In the genomic region with DNA sequence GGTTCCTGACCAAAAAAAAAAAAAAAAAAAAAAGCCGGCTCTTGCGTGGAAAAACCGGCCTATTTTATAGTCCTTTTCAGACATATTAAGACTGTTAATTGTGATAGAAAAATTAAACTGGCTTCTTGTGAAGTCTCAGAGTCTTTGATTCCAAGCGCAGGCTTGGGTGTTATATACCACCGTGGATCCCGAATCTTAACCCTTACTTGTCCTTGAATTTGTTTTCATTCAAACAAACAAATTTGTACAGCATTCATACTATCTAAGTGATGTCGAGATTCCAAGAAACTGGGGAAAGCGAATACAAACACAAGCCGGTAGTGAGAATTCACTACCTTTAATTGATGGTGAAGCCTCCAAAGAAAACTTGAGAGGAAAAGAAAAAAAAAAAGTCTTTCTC, we compare ENCODE assay signal across 12 mouse cellular contexts. TPM values are rescaled to one million over a fixed set of nuclear protein-coding genes. Genes with fewer than 3 reads are reported as not detected.
A peak's percentile ranks its signal among the peaks of the same experiment; 100 is the strongest.
DNase-seq lines count a peak whose midpoint lies in the region; ATAC-seq and TF ChIP-seq lines count a peak whose summit lies in the region.
"Had no signal": no experiment of that assay in that cellular context is flagged by ENCODE, and none has a peak within 500 bp of the region (broad histone marks: within the 10 kb centered on the region; RNA-seq: fewer than 3 reads in every experiment).

No protein-coding gene starts in this region.

- H3K4me1 ChIP-seq in heart, embryonic 15.5 days (replicated peaks): peaks cover 20% of the 10 kb centered on the region
- peaks cover 15% of the 10 kb centered on the region for H3K4me1 ChIP-seq in midbrain, embryonic 11.5 days (ENCODE audit: control insufficient read depth, insufficient read depth, low read length)
- H3K4me1 ChIP-seq in midbrain, postnatal 0 days (ENCODE audit: insufficient read depth, low read length): no peaks in the 10 kb centered on the region
- H3K4me1 ChIP-seq in hindbrain, embryonic 13.5 days (replicated peaks): peaks cover 33% of the 10 kb centered on the region
- H3K4me1 ChIP-seq in midbrain, embryonic 14.5 days (ENCODE audit: control insufficient read depth, insufficient read depth, low read length): no peaks in the 10 kb centered on the region

- no peaks in the 10 kb centered on the region for H3K9me3 ChIP-seq in heart, embryonic 15.5 days (replicated peaks)
- H3K9me3 ChIP-seq in midbrain, embryonic 11.5 days (ENCODE audit: control insufficient read depth, low read length): no peaks in the 10 kb centered on the region
- no peaks in the 10 kb centered on the region for H3K9me3 ChIP-seq in midbrain, postnatal 0 days (ENCODE audit: low read length)
- H3K9me3 ChIP-seq in hindbrain, embryonic 13.5 days: no peaks in the 10 kb centered on the region
- no peaks in the 10 kb centered on the region for H3K9me3 ChIP-seq in midbrain, embryonic 14.5 days (ENCODE audit: control insufficient read depth, low read length)

- H3K9ac ChIP-seq in heart, embryonic 15.5 days: peak overlapping the region; percentile 97
- H3K9ac ChIP-seq in midbrain, embryonic 11.5 days (ENCODE audit: low read length): no peak overlapping the region
- H3K9ac ChIP-seq in midbrain, postnatal 0 days (replicated peaks; ENCODE audit: low read length, poor library complexity, severe bottlenecking): no peak overlapping the region
- H3K9ac ChIP-seq in hindbrain, embryonic 13.5 days: no peak overlapping the region
- H3K9ac ChIP-seq in midbrain, embryonic 14.5 days (replicated peaks; ENCODE audit: low read length): no peak overlapping the region

- no peak for DNase-seq in heart, postnatal 10 days
- DNase-seq in midbrain, embryonic 11.5 days (ENCODE audit: low spot score, missing footprints): peak; percentile 91
- no peak for DNase-seq in midbrain, postnatal 0 days (ENCODE audit: low spot score)
- peak; percentile 31 for DNase-seq in midbrain, embryonic 14.5 days
- DNase-seq in left cerebral cortex, postnatal 25 days (ENCODE audit: low spot score in 2 of 2): no peak
- DNase-seq: cerebellum, adult 9-11 months; right cerebral cortex, postnatal 4 days had no signal

- 2% methylated on average over 9 of the region's 9 CpGs for WGBS in heart, embryonic 15.5 days
- 2% methylated on average over 9 of the region's 9 CpGs for WGBS in midbrain, embryonic 11.5 days
- WGBS in midbrain, postnatal 0 days: 3% methylated on average over 9 of the region's 9 CpGs
- under 1% methylated on average over 9 of the region's 9 CpGs for WGBS in hindbrain, embryonic 13.5 days
- WGBS in midbrain, embryonic 14.5 days: 2% methylated on average over 9 of the region's 9 CpGs

- peak overlapping the region; percentile 95 for H3K27ac ChIP-seq in heart, embryonic 15.5 days
- no peak overlapping the region for H3K27ac ChIP-seq in midbrain, embryonic 11.5 days (ENCODE audit: low read depth, low read length)
- no peak overlapping the region for H3K27ac ChIP-seq in midbrain, postnatal 0 days (ENCODE audit: low read depth, low read length)
- H3K27ac ChIP-seq in hindbrain, embryonic 13.5 days: no peak overlapping the region
- H3K27ac ChIP-seq in midbrain, embryonic 14.5 days (replicated peaks; ENCODE audit: low read depth, low read length): no peak overlapping the region

- H3K27me3 ChIP-seq in heart, embryonic 15.5 days: peaks cover 6% of the 10 kb centered on the region; the same call in 1 of the 2 replicates
- H3K27me3 ChIP-seq in midbrain, embryonic 11.5 days (ENCODE audit: control insufficient read depth, insufficient read depth, low read length): peaks cover 91% of the 10 kb centered on the region
- H3K27me3 ChIP-seq in midbrain, postnatal 0 days (ENCODE audit: insufficient read depth, low read length): peaks cover 75% of the 10 kb centered on the region
- peaks cover 95% of the 10 kb centered on the region for H3K27me3 ChIP-seq in hindbrain, embryonic 13.5 days
- H3K27me3 ChIP-seq in midbrain, embryonic 14.5 days (ENCODE audit: control insufficient read depth, insufficient read depth, low read length): peaks cover 93% of the 10 kb centered on the region

- H3K4me2 ChIP-seq in heart, embryonic 15.5 days: peak overlapping the region; percentile 71
- H3K4me2 ChIP-seq in midbrain, embryonic 11.5 days: no peak overlapping the region
- H3K4me2 ChIP-seq in midbrain, postnatal 0 days (ENCODE audit: low read depth, low read length, poor library complexity, severe bottlenecking): no peak overlapping the region
- no peak overlapping the region for H3K4me2 ChIP-seq in hindbrain, embryonic 13.5 days
- H3K4me2 ChIP-seq in midbrain, embryonic 14.5 days (ENCODE audit: low read length): no peak overlapping the region

- no peak for TF ChIP-seq CTCF in midbrain, postnatal 0 days (IDR thresholded peaks at IDR 0.05)

- no peaks in the 10 kb centered on the region for H3K36me3 ChIP-seq in heart, embryonic 15.5 days
- H3K36me3 ChIP-seq in midbrain, embryonic 11.5 days (ENCODE audit: control insufficient read depth, insufficient read depth, low read length): no peaks in the 10 kb centered on the region
- no peaks in the 10 kb centered on the region for H3K36me3 ChIP-seq in midbrain, postnatal 0 days (ENCODE audit: insufficient read depth, low read length)
- H3K36me3 ChIP-seq in hindbrain, embryonic 13.5 days: no peaks in the 10 kb centered on the region
- no peaks in the 10 kb centered on the region for H3K36me3 ChIP-seq in midbrain, embryonic 14.5 days (ENCODE audit: control insufficient read depth, insufficient read depth, low read length)

- no peak for ATAC-seq in heart, embryonic 15.5 days (replicated peaks; ENCODE audit: insufficient number of reproducible peaks, insufficient read depth, low FRiP score, low read depth)
- no peak for ATAC-seq in midbrain, embryonic 11.5 days (ENCODE audit: low FRiP score)
- ATAC-seq in midbrain, postnatal 0 days (ENCODE audit: low FRiP score): no peak
- no peak for ATAC-seq in hindbrain, embryonic 13.5 days (ENCODE audit: low FRiP score)
- ATAC-seq in midbrain, embryonic 14.5 days (ENCODE audit: low FRiP score, low TSS enrichment): no peak

- intact Hi-C loops in heart, postnatal 10 days (cut with DNase I): loop anchor here (5.0 to 10.0 kb wide), 2 partner anchors 144 to 332 kb away; no protein-coding TSS in a partner anchor
- intact Hi-C loops in left cerebral cortex, postnatal 25 days (cut with DNase I): no loop called here

- H3K4me3 ChIP-seq in heart, embryonic 15.5 days: peak overlapping the region; percentile 66
- H3K4me3 ChIP-seq in midbrain, embryonic 11.5 days (ENCODE audit: low read depth, low read length): 0 out of 2 replicates have a peak overlapping the region, but pooled peaks have one; percentile 25
- H3K4me3 ChIP-seq in midbrain, postnatal 0 days (ENCODE audit: low read depth, low read length): no peak overlapping the region
- peak overlapping the region; percentile 30; the same call in 1 of the 2 replicates for H3K4me3 ChIP-seq in hindbrain, embryonic 13.5 days
- no peak overlapping the region for H3K4me3 ChIP-seq in midbrain, embryonic 14.5 days (replicated peaks; ENCODE audit: low read depth, low read length)
- H3K4me3 ChIP-seq: erythroblast, embryonic 14.5 days had no signal

RNA-seq across cellular contexts. Expression of a gene that starts 0.9 kb away (rescaled TPM):
- polyA plus RNA-seq in heart, embryonic 15.5 days (2015; fragmentation: Nextera tagmentation; extraction: Ambion mirVana): 62.6 and 70.1 TPM in 2 replicates
- total RNA-seq in heart, postnatal 10 days (2021): 100 to 1,000 TPM; 181 to 223 TPM
- polyA plus RNA-seq in midbrain, embryonic 11.5 days (2014; fragmentation: Nextera tagmentation; extraction: Ambion mirVana): 0.07 and 0.08 TPM in 2 replicates
- total RNA-seq in midbrain, postnatal 0 days (2014; rRNA removed): 0.24 and 0.33 TPM in 2 replicates
- 0.01 TPM in 1 of 2 replicates, not detected in the other for polyA plus RNA-seq in midbrain, postnatal 0 days (2015; fragmentation: Nextera tagmentation; extraction: Ambion mirVana)
- 2.1 TPM in 2 replicates for polyA plus RNA-seq in hindbrain, embryonic 13.5 days (2015; fragmentation: Nextera tagmentation; extraction: Ambion mirVana)
- 0.05 TPM in 1 of 2 replicates, not detected in the other for polyA plus RNA-seq in midbrain, embryonic 14.5 days (2014; fragmentation: Nextera tagmentation; extraction: Ambion mirVana)
- not detected for total RNA-seq in left cerebral cortex, postnatal 25 days (2021)
- total RNA-seq: left cerebral cortex, postnatal 14 days; megakaryocyte progenitor cell, adult 5-6 weeks had no signal
- polyA plus RNA-seq: erythroblast, embryonic 14.5 days had no signal

Comparison
In these comparisons a context has a peak if more than half of its experiments do, and no peak if none do; other contexts are left out.
1. H3K4me3 ChIP-seq: peak in heart, embryonic 15.5 days (single experiment), midbrain, embryonic 11.5 days (single experiment) and hindbrain, embryonic 13.5 days (single experiment); none in midbrain, postnatal 0 days (single experiment) and midbrain, embryonic 14.5 days (single experiment).
2. DNase-seq: peak in midbrain, embryonic 11.5 days (single experiment) and midbrain, embryonic 14.5 days (single experiment); none in heart, postnatal 10 days (0 of 2), midbrain, postnatal 0 days (single experiment) and left cerebral cortex, postnatal 25 days (0 of 2).
3. RNA of a gene that starts 0.9 kb away (polyA plus RNA-seq): 62.6 to 70.1 TPM in heart, embryonic 15.5 days; 2.1 TPM in hindbrain, embryonic 13.5 days, 0.07 to 0.08 TPM in midbrain, embryonic 11.5 days, 0.01 TPM in midbrain, postnatal 0 days and 0.05 TPM in midbrain, embryonic 14.5 days; every median in the first group is over 10 times any median in the second.